Mouse (Mus musculus) c-Kit-negative CD71-positive TER-119-positive erythroid progenitor cells, embryonic 14.5 days (primary cell): ENCODE measurements around the gene Dnajc28.
"Not testable (repeated sequence)": the region's sequence is repeated elsewhere in the genome, so short reads cannot be mapped to it uniquely, and the experiment has no call there.

Experiments
- DNase-seq: peaks from one replicate; pipeline ENCODE4 v3.0.0-alpha.2; 2013; ENCODE audit warnings: low read depth, low spot score

Dnajc28 gene

DNA sequence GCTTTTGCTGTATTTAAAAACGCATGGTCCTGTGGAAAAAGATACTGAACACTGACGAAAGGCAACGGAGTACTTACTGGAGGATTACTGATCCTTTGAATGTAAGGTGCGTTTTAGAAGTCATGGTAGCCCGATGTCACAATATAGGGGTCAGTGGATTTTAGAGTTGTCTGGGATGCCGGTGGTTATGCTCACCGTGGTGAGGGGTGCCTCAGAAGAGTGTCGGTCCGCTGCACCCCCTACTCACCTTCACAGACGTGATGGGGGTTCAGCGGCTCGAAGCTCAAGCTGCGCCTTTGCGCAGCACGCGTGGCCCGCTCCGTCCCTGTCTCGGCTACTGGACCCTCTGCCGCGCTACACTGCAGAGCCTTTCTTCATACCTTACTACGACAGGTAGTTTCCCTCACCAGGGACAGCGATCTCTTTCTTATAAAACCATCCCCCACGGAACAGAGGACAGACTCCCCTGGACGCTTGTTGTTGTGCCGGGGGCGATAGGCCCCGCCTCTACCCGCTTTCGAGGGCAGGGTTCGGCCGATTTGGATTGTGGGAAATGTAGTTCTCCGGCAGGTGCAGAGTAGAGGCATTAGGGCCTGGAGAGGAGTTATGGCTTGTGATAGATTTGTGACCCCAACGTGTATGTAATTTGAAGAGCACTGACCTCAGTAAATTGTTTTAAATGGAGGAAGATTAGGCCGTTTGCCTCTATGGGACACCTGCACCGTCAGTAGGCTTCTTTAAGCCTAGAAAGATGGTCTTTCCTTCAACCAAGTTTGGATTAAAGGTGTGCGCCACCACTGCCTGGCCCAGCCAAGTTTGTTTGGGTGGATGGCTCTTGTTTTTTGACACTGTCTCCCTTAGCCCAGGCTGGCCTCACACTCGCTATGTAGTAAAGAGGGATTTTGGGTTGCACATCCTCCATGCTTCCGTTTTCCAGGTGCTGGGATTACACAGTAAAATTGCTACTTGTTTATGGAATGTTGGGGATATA is at the start of gene Dnajc28:
Dnajc28 (minus strand) TSS at position 516 of the 991 bp plus-strand sequence.
- peak; percentile 62 for DNase-seq

DNA sequence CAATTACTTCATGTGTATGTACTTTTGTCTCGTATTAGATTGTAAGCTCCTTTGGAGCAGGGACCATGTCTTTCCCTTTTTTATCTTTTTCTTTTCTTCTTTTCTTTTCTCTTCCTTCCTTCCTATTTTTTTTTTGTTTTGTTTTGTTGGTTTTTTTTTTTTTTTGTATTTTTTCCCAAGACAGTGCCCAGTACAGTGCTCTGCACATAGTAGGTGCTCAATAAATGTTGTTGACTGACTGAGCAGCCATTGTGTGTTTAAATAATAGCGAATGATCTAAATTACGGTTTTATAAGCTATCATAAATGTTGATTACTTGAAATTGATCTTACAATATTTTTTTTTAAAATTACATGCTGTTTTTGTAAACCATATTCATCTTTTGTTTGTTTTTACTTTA is 45.0 kb upstream of the Dnajc28 start:
- no peak for DNase-seq

DNA sequence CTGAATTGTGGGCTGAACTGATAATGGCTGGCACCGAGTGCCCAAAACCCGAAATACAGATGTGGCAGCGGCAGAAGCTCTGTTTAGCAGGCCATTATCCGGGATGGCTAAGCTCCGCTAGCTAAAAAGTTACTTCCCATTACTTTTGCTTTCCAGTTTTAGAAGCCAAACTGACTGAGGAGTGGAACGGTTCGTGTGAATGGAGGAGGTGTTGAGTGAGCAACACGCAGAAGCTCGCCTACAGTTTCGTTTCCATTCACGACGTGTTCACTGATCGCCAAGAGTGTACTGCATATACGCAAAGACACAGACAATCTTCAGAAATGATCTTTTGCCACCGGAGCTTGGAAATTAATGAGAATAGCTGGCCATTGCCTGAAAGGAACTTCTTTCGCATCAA is 43.5 kb upstream of the Dnajc28 start:
- no peak for DNase-seq

DNA sequence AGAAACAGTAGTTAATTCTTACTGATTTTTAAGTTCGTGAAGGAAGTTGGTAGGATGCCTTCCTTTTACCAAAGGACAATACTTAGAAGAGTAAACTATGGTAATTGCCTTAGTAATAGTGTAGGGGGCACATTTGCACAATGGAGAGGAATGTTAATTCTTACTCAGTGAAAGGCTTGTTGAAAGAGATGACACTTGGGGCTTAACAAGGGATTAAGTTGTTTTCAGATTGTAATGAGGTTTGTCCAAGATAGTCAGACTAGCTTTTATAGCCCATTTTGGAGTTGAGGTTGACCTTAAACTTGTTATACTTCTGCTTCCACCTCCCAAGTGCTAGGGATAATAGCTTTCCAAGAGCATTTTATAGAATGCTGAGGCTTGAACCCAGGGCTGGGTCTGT is 42.6 kb upstream of the Dnajc28 start:
- DNase-seq = no peak

DNA sequence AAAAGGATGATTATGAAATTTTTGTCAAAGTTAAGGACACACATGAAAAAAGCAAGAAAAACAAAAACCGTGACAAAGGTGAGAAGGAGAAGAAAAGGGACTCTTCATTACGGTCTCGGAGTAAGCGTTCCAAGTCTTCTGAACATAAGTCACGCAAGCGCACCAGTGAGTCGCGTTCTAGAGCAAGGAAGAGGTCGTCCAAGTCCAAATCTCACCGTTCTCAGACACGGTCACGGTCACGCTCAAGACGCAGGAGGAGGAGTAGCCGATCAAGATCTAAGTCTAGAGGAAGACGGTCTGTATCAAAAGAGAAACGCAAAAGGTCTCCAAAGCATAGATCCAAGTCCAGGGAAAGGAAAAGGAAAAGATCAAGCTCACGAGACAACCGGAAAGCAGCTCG is 41.0 kb upstream of the Dnajc28 start:
- DNase-seq = no peak

DNA sequence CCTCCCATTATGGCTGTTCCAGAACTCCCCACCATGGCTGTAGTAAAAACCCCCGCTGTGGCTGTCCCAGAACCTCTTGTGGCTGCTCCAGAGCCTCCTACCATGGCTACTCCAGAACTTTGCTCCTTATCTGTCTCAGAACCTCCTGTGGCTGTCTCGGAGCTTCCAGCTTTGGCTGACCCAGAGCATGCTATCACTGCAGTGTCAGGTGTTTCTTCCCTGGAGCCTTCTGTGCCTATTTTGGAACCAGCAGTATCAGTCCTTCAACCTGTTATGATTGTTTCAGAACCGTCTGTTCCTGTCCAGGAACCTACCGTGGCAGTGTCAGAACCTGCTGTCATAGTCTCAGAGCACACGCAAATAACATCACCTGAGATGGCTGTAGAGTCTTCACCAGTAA is 39.6 kb upstream of the Dnajc28 start:
- no peak for DNase-seq

DNA sequence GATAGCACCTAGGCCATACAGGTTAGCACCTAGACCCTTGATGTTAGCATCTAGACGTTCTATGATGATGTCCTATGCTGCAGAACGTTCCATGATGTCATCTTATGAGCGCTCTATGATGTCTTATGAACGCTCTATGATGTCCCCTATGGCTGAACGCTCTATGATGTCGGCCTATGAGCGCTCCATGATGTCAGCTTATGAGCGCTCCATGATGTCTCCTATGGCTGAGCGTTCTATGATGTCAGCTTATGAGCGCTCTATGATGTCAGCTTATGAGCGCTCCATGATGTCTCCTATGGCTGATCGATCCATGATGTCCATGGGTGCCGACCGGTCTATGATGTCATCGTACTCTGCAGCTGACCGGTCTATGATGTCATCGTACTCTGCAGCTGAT is 38.5 kb upstream of the Dnajc28 start:
- DNase-seq = no peak

DNA sequence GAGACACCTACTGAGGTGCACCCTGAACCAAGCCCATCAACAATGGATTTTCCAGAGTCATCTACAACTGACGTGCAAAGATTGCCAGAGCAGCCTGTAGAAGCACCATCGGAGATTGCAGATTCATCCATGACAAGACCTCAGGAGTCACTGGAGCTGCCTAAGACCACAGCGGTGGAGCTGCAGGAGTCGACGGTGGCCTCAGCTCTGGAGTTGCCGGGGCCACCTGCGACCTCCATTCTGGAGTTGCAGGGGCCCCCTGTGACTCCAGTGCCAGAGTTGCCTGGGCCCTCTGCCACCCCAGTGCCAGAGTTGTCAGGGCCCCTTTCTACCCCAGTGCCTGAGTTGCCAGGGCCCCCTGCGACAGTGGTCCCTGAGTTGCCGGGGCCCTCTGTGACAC is 36.5 kb upstream of the Dnajc28 start:
- no peak for DNase-seq

DNA sequence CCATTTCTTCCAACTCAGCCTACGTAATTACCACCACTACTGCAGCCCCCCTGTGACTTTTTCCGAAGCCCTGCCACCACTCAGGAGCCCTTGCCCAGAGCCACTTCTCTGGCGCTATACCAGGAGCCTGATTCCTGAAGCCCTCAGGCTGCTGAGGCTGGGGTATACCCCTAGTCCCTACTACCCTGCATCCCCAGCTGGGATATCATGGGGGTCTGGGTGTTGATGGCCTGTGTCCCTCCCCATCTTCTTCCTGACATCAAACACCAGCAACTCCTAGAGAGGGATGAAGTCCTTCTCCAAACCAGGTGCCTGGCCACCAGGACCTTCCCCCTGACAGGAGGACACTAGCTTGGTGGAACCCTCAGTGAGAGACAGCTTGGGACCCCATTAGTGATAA is 33.4 kb upstream of the Dnajc28 start:
- no peak for DNase-seq

DNA sequence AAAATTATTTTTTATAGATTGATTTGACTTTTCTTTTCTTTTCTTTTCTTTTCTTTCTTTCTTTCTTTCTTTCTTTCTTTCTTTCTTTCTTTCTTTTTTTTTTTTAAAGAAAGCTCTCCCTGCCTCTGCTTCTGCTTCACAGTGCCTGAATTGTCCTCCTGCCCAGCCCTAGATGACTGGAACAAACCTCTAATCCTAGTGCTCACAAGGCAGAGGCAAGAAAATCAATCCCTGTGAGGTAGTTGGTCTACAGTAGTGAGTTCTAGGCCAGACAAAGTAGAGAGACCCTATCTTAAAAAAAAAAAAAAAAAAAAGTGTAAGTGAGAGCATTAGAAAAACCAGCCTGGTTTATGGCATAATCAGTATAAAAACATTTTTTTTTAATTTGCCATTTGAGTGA is 31.0 kb upstream of the Dnajc28 start:
- no peak for DNase-seq

DNA sequence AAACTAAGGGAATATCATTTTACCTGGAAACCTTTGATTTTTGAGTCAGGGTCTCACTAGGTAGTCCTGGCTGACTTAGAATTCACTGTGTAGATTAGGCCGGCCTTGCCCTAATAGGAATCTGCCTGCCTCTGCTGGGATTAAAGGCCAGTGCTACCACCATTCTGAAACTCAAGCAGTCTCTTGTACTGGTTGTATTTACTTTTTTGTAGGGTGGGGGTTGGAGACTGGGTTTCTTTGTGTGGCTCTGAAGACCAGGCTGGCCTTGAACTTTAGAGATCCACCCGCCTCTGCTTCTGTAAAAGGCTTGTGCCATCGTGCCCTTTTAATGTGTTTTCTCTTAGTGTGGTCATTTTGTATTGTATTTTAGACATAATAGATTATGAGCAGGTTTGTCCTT is 30.4 kb upstream of the Dnajc28 start:
- DNase-seq = no peak

DNA sequence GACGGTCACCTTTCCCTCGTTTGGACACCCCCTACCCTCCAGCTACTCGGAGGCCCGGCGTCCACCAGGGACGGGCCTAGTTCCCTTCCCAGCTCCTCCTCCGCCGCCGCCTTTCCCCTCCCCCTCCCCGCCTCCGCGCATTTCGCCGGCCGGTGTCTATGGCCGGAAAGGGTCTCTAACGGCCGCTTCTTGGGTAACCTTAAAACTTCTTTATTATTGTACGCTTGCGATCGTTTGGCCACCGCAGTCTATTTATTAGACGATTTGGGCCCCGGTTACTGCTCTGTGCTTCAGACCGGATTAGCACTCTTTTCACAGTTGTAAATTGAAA is 29.4 kb upstream of the Dnajc28 start:
- peak; percentile 57 for DNase-seq

DNA sequence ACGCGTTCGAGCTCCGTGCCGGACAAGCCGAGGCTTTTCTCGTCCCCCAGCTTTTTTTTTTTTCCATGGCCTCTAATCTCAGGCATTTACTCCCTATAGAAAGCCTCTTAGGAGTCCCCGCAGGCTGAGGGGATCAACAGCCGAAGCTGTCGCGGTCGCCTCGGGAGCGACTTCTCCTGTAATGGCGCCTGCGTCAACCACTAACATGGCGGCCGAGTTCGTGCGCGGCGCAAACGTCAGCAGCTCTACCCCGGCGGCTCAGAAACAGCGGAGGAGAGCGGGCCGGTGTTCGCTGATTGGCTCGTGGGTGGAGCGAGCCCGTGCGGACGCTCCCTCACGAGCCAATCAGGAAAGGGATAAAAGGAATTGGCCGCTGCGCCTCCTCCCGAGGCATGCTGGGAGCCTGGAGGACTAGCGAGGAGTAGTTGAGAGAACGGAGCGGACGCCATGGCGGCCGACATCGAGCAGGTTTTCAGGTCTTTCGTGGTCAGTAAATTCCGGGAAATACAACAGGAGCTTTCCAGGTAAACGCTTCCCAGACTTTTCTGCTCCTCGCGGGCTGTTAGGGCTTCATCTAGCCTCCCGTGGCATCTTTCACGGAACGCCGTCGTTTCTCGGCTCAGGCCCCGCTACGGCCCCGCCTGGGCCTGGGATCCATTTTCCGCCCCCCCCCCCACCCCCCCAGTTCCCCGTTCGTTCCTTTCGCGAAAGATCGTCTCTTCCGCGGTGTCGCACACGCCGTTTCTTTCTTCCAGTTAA is 28.8 kb upstream of the Dnajc28 start, which contains the start of gene Son:
Son (plus strand) TSS at position 46 of the 759 bp plus-strand sequence.
- DNase-seq = peak; percentile 95

DNA sequence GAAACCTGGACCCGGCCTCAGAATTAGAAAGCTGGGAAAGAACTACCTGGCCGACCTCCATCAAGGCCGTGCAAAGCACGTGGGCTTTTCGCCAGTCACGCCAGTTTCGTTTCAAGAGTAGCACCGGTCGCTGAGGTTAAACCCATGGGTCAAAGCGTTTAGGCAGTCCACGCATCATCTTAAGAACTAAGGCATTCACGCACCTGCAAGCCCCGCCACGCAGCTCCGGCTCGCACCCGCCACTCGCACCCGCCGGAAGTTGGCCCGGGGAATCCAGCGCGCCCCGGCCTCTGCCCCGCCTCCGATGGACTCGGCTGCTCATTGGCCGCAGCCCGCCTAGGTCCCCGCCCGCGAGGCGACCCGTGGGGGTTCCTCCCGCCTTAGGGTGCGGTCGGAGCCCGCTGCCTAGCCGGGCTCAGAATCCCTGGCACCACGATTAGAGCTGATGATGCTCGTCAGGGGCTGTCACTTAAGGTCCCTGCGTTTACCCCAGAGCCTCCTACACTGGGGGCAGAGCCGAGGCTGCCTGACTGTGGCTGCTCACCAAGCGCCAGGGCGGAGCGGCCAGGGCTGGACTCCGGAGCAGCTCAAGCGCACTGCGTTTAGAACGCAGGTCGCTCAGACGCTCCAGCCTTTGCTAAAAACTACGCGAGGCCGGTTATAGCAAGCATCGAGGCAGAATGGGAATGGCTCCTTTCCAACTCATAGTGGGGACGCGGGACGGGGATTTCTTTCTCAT is 28.0 kb upstream of the Dnajc28 start, which contains the start of gene Gart:
Gart (minus strand) TSS at position 272 of the 739 bp plus-strand sequence.
- peak; percentile 85 for DNase-seq

DNA sequence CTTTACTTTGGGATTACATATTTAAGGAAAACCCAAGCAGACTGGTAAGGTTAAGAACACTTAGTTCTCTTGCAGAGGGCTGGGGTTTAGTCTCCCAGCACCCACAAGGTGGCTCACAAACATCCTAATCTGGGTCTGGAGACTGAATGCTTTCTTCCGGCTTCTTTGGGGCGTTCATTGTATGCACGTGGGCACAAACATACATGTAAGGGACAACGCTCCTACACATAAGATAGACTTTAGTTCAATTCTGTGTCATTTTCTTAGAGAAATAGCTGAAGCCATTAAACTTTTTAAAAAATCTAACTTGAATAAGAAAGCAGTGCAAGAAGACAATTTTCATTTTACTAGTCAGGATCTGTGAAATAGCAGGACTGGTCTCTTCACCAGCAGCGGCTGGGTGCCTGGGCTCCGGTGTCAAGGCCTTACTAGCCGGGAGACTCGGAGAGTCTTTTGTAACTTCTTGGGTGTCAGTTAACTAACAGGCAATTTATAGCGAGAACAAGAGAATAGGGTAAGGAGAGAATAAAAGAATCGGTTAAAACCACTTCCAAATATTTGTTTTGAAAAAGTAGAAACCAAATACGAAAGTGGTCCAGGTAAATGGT is 27.3 kb upstream of the Dnajc28 start:
- no peak for DNase-seq

DNA sequence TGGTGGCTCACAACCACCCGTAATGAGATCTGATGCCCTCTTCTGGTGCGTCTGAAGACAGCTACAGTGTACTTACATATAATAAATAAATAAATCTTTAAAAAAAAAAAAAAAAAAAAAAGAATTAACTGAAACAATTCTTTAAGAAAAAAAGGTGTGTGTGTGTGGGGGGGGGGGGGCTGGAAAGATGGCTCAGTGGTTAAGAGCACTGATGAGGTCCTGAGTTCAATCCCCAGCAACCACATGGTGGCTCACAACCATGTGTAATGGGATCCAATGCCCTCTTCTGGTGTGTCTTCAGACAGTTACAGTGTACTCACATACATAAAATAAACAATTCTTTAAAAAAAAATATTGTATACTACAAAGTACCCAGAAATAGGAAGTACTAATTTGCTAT is 26.6 kb upstream of the Dnajc28 start:
- not testable (repeated sequence) for DNase-seq

DNA sequence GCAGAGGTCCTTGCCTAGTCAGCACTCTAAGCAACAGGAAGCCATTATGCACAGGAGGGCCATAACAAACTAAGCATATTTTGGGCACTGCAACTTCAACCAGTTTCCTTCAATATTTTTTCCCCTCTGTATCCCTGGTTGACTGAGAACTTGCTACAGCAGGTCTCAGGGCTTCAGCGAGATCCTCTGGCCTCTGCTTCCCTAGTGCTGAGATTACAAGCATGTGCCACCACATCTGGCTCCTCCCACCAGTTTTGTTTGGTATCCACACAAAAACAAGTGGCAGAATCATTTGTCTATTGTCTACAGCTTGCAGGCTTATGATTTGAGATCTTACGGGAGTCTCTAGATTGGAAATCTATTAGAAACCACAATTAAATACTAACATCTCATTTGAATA is 26.1 kb upstream of the Dnajc28 start:
- DNase-seq = no peak

DNA sequence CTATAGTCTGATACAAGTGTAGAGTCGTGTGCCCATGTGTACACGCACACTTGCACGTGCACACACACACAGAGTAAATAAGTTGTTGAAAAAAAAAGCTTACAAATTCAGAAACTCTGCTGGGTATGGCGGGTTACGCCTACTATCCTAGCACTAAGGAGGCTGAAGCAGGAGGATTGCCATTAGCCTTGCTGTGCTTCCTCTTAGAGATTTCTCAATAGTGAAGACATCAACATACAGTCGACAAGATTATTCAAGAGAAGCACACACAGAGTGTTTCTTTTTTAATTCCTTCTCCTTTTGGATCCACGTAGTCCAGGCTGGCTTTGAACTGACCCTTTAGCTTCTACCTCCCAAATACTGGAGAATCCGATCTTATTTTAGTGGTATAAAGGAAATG is 21.3 kb upstream of the Dnajc28 start:
- DNase-seq = no peak

DNA sequence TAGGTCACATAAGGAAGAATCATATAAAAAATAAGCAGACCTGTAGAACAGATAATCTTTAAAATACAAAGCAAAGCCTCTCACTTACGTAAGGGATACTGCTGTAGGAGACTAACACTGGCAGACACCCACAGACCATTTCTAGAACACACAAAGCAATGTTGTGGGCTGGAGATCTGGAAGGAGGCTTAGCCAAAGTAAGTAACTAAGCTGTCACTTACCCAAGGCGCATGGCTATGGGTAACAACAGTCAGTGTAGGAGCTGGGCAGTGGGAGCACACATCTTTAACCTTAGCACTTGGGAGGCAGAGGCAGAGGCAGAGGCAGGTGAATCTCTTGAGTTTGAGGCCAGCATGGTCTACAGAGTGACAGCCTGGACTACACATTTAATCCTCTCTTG is 20.8 kb upstream of the Dnajc28 start:
- no peak for DNase-seq

DNA sequence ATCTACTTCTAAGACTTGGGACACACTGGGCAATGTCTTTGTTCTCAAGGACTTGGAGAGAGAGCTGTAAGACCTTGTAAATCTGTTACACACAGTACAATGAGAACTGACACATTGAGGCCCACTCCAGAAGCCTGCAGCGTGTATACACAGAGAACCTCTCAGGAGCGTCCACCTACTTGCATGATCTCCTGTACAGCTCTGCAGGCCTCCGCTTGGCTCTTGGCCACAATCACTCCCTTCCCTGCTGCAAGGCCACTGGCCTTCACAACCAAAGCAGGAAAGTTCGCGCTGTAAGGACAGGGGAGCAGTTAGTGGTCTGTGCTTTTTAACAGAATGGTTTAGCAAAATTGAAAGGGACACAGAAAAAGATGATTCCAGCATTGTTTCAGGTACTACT is 20.3 kb upstream of the Dnajc28 start:
- no peak for DNase-seq

DNA sequence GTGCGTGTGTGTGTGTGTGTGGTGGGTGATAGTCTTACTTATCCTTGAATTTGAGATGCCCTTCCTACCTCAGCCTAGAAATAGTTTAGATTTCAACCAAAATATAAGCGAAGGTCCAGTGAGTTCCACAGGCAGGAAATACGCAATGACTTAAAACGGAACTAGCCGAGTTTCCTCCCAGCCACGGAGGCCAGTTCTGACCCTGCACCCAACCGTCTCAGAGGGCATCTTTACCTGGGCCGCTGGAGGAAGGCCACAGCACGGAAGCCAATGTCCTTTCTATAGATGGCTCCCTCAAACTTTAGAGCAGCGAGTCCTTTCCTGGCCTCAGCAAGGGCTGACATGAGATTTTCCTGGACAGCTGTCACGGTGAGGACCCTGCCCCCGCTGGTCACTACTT is 14.8 kb upstream of the Dnajc28 start:
- DNase-seq = no peak

DNA sequence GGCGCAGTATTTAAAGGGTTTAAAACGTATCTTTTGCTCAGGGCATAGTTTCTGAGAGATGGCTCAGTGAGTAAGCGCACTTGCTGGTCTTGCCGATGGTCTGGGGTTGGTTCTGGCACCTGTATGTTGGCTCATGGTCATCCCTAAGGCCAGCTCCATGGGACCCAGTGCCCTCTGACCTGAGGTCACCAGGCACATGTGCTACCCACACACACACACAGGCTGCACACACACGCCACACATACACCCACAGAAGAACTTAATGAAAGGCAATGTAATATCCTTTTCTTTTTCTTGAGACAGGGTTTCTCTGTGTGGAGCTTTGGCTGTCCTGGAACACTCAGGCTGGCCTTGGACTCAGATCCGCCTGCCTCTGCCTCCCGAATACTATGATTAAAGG is 14.1 kb upstream of the Dnajc28 start:
- no peak for DNase-seq
